Mouse (Mus musculus) heart, postnatal 25 days (tissue): ENCODE results near the gene Mknk2. TPM values are rescaled to one million over a fixed set of nuclear protein-coding genes. Genes with fewer than 3 reads are reported as not detected.

ENCODE experiments used
- DNase-seq: peaks from one replicate; pipeline ENCODE4 v3.0.0; 2022; ENCODE audit warnings: low spot score
- intact Hi-C: fragments of 180-260 bp; cut with DNase I; formaldehyde crosslinking; loops from one replicate; pipeline ENCODE4 v1.15.1; 2025
- total RNA-seq, 2 experiments: library from RNA; stranded (reverse); gene quantifications; 2 replicates each; pipeline ENCODE4 v1.2.3; 2021

Gene Mknk2
- total RNA-seq, 2 experiments from 2014 or later = 158 to 181 TPM

DNA sequence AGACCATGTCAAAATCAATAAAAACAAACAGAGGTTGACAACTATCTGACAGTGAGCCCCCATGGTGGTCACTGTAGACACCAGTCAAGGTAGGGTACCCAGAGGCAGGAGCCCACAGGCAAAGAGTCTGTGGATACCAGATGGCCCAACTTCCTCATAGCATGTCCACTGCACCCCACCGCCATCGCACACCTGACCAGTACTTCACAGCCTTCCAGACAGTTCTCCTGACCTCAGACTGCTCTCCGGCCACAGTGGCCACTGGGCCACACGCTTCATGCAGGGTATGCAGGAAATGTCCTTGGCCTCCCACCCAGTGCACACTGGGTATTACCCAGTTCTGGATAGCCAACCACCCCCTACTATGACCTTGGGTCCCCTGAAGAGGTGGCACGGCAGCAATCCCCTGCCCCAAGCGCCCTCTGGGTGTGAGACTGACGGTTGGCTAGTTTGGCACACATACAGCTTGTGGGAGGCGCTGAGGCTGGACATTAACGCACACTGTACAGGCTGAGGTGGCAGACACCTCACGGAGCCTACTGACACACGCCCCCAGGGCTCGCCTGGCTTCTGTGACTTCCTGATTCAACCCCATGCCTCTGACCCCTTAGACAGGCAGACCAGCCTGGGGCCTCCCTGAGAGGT, 15.6 kb upstream of the Mknk2 start:
- intact Hi-C loops = loop anchor here (5.0 kb wide), 1 partner anchor 256 kb away; no protein-coding TSS in a partner anchor
- no peak for DNase-seq

DNA sequence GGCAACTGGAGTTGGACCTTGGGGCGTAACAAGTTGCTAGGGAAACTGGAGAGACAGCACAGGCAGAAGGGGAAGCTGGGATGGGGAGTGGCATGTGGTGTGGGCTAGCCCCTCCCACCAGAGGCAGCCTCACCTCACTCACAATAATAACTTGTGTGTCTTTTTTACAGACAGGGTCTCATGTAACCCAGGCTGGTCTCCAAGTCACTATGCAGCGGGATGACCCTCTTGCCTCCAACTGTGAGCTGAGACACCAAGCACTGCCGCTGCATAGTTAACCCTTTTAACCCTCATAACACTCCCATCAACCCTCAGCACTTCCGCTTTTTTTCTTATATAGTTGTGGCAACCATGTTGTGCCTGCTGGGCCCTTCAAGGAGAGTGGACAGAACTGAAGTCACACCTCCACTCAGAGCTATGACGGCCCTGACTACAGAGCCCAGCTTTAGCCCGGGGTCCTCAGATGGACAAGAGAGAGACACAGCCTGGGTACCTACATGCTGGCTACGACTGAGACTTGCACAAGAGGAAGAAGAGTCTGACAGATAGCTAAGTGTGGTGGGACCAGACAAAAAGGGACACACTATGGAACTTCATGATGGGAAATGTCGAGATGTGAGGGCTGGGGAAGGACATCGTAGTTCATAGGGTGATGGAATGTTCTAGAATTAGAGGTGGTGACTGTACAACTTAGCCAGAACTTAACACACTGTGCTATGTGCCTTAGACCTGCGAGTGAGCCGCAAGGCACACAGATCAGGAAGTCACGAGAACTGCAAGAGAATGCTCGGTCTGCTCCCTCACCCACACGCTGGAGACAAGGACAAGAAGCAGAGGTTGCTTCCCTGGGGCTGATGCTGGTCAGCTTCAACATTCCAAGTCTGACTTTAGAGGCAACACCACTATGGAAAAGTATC, 14.6 kb upstream of the Mknk2 start:
- no peak for DNase-seq
- intact Hi-C loops = loop anchor here (5.0 kb wide), 1 partner anchor 255 kb away; no protein-coding TSS in a partner anchor

DNA sequence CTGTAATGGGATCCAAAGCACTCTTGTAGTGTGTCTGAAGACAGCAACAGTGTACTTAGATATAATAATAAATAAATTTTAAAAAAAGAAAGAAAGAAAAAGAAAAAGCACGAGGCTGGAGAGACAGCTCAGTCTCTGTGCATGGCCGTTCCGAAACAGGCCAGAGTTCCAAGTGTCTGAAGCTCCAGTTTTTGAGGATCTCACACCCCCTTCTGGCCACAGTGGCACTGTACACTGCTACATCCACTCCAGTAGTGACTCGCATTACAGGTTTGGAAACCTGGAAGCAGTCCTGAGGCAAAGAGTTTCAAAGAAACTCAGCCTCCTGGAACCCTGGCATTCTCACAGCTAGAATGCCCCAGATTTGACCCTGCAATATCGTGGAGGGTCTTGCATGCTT, 9.9 kb upstream of the Mknk2 start:
- intact Hi-C loops = loop anchor here (1.0 kb wide), 1 partner anchor 122 kb away; no protein-coding TSS in a partner anchor
- no peak for DNase-seq

DNA sequence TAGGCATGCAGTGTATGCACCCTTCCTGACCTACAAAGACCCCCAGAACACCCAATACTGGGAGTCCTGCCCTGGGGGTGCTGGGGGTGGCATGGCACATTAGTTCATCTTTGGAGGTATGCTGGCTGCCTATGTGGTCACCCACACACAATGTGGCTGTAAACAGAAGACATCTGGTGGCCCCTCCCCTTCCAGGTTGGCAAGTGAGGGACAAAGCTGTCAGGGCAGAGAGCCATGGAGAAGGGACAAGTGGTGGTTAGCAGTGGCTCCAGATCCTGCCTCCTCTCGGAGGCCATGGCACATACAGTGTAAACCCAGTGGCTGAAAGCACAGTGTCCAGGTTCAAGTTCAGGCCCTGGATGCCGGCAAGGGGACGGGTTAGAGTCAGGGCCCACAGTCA, 8.7 kb upstream of the Mknk2 start:
- intact Hi-C loops = no loop called here
- DNase-seq = no peak

DNA sequence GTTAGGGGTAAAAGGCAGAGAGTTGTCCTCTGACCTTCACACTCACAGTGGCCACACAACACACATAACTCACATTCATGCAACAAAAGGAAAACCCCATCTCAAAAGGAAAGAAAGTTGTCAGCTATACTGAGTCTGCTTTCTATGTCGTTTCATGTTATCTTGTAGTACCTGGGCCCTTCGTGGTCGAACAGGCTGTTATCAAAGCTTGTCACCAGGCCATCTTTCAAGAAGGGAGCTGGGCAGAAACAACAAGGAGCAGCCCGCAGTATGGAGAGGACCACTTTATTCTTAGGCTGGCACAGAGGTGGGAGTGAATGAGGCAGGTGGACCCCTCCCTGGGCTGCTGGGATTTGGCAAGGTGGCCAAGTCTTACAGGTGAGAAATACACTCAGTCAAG, 7.1 kb upstream of the Mknk2 start:
- DNase-seq = no peak
- intact Hi-C loops = loop anchor here (1.0 kb wide), 2 partner anchors 26 to 73 kb away; no protein-coding TSS in a partner anchor

DNA sequence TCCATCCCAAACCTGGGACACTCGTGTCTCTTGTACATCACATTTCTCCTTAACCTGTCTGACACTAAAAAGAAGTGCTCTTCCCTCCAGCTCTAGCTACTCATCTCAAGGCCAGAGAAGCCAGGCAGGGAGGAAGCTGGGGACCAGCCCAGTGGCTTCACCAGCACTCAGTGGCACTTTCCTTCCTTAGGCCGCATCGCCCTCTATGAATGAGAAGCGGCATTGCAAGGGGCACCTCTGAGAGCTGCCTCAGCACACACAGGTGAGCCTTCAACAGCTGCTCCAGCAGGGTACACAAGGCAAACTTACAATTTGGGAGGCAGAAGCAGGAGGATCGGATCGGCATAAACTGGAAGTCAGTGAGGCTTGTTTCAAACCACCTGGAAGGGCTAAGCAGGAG, 6.3 kb upstream of the Mknk2 start:
- no peak for DNase-seq
- intact Hi-C loops = loop anchor here (1.0 kb wide), 2 partner anchors 25 to 72 kb away; no protein-coding TSS in a partner anchor

DNA sequence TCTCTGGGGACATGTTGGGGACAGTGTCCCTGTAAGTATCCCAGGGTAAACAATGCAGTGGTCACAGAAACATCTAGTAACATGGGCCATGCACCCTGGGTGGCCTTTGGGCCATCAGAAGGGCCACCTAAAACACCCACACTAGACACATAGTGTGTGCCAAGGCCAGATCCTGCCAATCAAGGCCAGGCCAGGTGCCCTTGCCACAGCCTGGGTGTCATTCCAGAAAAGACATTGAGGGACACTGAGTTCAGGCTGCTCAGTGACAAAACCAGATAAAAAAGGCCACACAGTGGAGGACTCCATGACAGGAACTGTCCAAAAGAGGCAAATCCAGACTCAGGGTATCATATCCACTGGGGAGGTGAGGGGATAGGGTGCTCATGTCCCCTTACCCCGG, 5.7 kb upstream of the Mknk2 start:
- DNase-seq = no peak
- intact Hi-C loops = loop anchor here (1.0 kb wide), 2 partner anchors 24 to 71 kb away; no protein-coding TSS in a partner anchor

DNA sequence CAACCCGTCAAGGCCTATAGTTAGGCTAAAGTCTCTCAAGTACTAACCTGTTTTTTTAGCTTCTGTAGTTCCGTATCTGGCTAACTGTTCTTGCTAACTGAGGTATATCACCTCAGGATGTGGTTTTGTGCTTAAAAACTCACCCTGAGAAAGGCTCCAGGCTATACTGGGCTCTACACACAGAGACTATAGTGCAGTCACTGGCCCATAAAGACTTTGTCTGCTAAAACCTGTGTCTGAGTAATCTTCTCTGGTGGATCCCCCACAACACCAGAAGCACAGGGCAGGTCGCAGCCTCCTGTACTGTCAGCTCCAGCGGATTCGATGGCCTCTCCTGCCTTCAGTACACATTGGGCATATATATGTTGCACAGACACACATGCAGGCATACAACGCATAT, 4.1 kb upstream of the Mknk2 start:
- intact Hi-C loops = no loop called here
- no peak for DNase-seq

DNA sequence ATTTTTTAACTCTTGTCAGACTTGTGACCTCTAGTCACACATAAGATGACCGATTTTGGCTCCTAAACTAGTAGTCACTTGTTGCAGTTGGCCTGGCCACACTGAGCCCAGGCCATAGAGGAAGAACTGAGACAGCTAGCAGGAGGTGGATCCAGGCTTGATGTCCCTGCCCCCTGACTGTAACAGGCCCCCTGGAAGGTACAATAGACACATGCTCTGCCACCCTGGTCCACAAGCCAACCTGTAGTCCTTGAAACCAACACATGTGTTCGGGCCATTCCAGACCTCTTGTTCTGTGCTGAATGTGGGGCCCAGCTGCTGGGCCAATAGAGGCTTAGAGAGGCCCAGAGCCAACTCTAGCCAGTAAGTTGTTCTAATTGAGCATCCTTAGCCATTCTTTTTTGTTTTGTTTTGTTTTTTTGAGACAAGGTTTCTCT, 2.4 kb upstream of the Mknk2 start:
- intact Hi-C loops = no loop called here
- DNase-seq = no peak

DNA sequence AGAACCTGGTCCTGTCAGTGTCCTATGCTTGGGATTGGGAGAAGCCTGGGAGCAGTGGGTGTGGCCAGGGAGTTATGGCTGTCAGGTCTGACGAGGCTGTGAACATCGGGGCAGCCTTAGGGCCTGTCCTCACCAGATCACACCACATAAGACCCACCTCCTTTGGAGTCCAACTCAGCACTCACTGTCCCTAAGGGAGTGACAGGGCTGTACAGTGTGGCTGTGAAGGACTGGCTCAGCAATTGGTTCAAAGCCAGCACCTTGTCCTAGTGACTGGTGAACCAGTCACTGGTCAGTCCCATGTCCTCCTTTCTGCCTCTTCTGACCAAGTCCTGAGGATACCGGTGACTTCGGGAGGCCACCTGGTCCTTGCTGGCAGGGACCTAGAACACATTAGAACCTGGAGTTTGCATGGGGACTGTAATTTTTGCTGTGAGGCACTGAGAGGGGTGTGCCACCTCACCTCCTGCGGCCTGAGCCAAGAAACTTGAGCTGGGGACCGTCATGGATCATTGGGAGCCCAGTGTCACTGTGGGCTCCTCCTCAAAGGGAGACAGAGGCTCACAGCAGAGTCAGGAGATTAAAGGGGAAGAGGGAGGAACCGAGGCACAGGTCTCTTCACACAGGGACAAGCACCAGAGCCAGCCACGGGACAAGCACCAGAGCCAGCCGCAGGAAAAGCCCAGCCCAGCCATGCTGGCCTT, 1.8 kb upstream of the Mknk2 start:
- intact Hi-C loops = no loop called here
- DNase-seq = no peak

DNA sequence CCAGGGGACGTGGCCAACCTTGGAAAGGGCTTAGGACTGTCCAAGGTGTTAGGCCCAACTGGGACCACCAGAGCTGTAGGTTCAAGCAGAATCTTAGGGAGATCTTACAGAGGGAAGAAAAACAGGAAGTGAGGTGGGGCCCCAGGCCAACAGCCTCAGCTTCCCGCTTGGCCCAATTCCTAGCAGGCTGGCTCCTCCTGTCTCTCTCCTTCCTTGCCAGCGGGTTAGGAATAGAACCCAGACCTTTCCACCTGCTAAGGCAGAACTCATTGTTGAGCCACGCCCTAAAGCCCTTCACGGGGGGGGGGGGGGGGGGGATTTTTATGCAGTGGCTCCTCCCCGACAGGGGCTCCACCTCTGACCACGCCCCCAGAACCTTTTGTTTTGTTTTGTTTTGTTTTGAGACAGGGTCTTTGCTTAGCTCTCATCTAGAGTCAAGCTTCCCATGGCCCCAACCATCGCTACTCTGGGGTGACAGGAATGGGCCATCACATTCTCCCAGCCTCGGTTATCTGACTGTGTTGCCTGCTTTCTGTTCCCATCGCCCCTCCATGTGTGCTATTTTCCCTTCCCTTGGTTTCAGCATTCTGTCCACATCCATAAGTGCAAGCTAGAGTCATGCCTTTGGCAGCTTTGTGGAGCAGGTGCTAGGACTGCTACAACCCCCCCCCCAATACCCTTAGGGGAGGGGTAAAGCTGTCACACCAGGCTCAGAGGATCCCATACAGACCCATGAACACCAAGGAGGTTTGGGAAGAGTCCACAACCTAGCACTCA, 877 bp upstream of the Mknk2 start:
- peak; percentile 61 for DNase-seq
- intact Hi-C loops = no loop called here

DNA sequence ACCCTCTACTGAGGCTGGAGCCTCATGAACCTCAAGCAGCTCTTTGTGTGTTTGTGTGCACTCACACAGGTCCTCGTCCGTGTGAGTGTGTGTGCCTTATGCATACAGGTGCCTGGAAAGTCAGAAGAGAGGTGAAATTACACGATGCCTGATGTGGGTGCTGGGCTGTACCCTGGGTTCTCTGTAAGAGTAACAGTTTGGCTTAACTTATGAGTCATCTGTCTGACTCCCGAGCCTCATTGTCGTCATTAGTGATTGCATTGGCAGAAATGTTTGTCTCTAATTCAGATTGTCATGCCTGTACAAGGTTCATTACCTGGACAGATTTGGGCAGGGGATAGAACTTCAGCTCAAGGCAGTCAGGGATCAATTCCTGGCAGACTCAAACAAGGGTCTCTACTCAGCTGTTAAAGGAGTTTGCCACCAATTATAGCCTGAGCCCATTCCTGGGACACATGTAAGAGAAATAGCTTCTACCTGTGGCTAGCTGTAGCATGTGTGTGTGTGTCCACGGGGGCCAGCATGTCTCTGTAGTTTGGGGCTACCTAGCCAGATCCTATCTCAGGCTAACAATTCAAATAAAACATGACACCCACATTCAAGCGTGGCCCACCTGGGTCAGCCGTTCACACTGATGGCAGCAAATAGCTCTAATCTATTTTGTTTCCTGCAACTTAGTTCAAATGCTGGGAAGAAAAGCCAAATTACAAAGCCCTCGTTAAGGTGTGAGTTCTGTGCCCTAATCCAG, 610 bp downstream of the Mknk2 start:
- no peak for DNase-seq
- intact Hi-C loops = no loop called here

DNA sequence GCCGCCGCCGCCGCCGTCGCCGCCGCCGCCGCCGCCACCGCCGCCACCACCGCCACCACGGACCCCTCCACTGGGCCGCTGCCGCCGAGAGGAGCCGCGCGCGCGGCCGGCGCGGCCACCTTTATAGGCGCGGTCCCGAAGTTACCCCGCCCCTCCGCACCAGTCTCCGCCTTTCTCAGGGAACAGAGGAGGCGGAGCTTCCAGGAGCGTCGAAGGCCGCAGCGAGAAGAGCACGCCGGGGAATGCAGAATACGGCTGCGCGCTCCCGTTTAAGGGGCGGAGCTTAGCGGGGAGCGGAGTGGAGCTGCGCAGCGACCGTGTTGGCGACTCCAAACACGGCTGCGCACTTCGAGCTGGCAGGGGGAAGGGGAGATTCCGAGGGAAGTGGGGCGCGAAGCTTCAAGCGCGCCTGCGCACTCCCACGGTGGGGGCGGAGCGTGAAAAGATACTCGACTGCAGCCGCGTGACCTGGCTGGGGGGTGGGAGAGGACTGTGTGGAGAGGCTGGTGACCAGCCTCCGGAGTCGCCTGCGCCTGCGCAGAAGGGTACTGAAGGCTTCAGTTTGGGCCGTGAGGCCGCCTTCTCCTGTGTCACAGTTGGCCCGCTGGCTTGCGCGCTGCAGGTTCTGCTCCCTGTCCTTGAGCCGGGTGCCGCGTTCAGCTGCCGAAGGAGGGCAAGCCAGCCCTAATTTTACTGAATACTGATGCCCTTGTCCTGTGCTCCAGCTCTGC, 1.5 kb downstream of the Mknk2 start:
- peak; percentile 99 for DNase-seq

DNA sequence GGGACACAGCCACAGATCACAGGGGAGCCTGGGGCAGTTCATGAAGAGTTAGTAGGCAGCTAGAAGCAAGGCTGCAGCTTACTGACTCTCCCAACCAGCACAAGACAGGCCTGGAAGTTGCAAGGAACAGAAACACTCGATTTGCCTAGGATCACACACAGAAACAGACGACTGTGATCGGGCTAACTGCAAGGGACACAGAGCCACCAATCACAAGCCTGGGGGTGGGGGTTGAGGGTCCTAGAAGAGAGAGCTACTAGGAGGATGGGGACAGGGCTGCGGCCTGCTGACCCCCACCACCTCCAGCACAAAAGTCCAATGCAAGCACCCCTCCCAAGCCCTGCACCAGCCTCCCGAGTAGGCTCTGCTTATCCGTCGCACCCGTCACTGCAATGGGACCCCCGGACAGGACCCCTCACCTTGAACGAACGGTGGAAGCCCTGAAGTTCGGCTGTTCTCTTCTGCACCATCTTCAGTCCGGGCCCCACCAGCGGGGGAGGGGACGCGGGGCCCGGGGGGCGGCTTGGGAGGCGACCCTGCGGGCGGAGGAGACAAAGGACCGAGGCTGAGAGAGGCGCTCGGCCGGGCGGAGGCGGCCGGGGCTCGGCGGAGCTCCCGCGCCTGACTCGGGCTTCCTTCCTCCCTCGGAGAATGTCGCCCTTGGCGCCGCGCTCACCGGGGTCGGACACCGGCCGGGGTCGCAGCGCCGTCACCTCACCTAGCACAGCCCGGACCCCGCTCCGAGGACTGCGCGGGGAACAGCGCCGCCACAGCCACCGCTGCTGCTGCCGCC, 2.3 kb downstream of the Mknk2 start:
- intact Hi-C loops = loop anchor here (2.0 kb wide), 1 partner anchor 15 kb away; no protein-coding TSS in a partner anchor
- no peak for DNase-seq

More for the DNA sequence above, 1.5 kb downstream of the Mknk2 start:
- intact Hi-C loops = no loop called here

DNA sequence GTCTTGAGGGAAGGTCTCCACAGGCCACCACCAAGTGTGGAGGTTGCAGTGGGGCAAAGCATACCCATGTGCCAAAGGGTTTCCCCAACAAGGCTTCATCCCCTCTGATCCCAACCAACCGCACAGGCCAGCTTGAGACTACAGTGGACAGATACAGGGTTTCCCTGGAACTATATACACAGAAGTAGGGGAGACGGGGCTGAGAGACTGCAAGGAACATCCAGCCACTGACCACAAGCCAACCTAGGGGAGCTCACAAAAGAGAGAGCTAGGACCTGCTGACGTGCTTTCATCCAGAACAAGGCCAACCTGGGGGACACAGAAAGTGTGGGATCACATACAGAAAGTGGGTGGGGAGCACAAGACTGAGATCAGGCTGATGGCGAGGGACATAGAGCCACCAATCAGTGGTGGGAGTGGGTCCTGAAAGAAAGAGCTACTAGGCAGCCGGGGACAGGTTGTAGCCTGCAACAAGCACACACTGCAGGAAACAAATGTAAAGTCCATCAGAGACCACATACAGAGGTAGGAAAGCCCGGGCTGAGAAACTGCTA, 3.0 kb downstream of the Mknk2 start:
- no peak for DNase-seq
- intact Hi-C loops = loop anchor here (2.0 kb wide), 1 partner anchor 14 kb away; no protein-coding TSS in a partner anchor

DNA sequence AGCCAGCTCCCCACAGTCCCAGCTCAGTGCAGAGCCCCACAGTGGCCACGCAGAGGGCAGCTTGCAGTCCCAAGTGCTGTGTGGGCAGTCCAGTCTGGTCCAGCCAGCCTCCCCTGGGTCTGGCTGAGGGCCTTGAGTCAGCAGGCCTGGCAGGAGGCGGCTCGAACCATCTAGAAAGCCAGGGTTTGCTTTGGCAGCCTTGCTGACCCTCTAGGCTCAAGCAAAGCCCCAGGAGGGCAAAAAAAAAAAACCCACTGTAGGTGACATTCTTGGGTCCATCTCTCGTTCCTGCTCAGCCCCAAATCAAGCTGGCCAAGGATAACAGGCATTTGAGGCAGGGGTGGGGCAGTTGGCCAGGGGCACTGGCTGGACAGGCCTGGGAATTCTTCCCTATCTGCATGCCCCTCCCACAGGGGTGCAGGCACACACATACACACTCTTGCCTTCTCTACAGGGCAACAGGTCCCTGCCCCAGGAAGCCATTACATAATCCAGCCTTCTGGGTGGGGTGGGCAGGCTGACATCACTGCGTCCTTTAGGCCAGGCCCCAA, 3.7 kb downstream of the Mknk2 start:
- intact Hi-C loops = loop anchor here (2.0 kb wide), 1 partner anchor 13 kb away; no protein-coding TSS in a partner anchor
- DNase-seq = peak; percentile 72

DNA sequence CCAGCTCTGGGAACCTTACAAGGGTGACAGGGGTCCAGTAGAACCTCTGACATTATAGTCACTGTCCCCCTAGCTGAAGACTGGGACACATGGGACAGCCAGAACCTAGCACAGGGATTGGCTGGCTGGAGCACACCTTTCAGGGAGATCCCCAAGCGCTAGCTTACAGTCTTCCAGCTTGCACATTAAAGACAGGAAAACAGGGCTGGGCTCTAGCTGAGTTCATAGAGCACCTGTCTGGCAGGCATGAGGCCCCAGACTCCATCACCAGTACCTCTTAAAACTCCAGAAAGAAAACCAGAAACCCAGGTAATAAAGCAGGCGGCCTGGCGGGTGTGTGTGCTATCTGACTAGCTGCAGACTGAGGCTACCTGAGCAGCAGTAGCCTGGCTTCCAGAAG, 4.2 kb downstream of the Mknk2 start:
- intact Hi-C loops = loop anchor here (2.0 kb wide), 1 partner anchor 13 kb away; no protein-coding TSS in a partner anchor
- no peak for DNase-seq
